Mouse (Mus musculus) lung, postnatal 0 days (tissue): ENCODE measurements around the gene Tmprss11d.

Experiments
- CTCF ChIP-seq: IDR thresholded peaks from 2 replicates; pipeline ENCODE4 v1.5.1; 2016; ENCODE audit warnings: antibody characterized with exemption, mild to moderate bottlenecking
- EP300 ChIP-seq: IDR thresholded peaks from 2 replicates; pipeline ENCODE4 v1.6.1; 2016; ENCODE audit warnings: antibody characterized with exemption, mild to moderate bottlenecking, control low read depth

DNA sequence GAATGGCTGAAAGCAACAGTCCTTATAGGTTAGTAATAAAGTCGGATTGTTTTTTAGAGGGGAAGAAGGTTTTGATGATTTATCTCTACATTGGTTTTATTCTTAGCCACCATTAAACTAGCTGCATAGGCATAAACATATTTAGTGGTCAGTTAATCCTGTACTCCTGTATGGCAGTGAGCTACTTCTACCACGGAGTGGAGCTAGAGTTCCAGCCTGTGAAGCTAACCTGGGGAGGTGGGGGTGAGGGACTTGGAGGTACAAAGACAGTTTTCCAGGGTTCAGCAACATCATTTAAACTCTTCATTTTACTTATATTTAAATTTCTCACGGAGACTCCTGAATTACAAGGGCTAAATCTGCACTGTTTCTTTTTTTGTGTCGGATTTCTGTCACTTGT lies 46.3 kb upstream of the Tmprss11d start:
- TF ChIP-seq CTCF (peak; percentile 30; the same call in 1 of the 2 replicates), EP300 (no peak)
